Mouse (Mus musculus): ENCODE data around the gene Iqce.
A peak's percentile ranks its signal among the peaks of the same experiment; 100 is the strongest.

Iqce gene

GRCm38 (mm10) chr5:140661875-140662643 is 40.1 kb downstream of the Iqce start:
- no peak for DNase-seq (ENCODE audit: low spot score in 2 of 2)

GRCm38 (mm10) chr5:140661427-140661826 is 40.8 kb downstream of the Iqce start:
- DNase-seq (ENCODE audit: low spot score in 2 of 2), result no peak

- DNase-seq (ENCODE audit: low spot score in 2 of 2), result no peak
Observed at GRCm38 (mm10) chr5:140660398-140660797, 41.8 kb downstream of the Iqce start.

- DNase-seq (ENCODE audit: low spot score in 2 of 2), result peak; percentile 38 to 61
Observed at GRCm38 (mm10) chr5:140659607-140660272, 42.4 kb downstream of the Iqce start.

GRCm38 (mm10) chr5:140654096-140654845 is 47.9 kb downstream of the Iqce start:
- no peak for DNase-seq (ENCODE audit: low spot score in 2 of 2)

- no peak for DNase-seq (ENCODE audit: low spot score in 2 of 2)
Observed at GRCm38 (mm10) chr5:140652587-140652986, 49.6 kb downstream of the Iqce start.

- DNase-seq (ENCODE audit: low spot score in 2 of 2), result no peak
Observed at GRCm38 (mm10) chr5:140651231-140651630, 50.9 kb downstream of the Iqce start.

GRCm38 (mm10) chr5:140649881-140650414 is 52.2 kb downstream of the Iqce start:
- DNase-seq (ENCODE audit: low spot score in 2 of 2), result no peak

GRCm38 (mm10) chr5:140649101-140649667 is 53.0 kb downstream of the Iqce start:
- DNase-seq (ENCODE audit: low spot score in 2 of 2), result peak; percentile 82 to 91

- peak in 1 of 2 experiments; percentile 23 for DNase-seq (ENCODE audit: low spot score in 2 of 2)
Observed at GRCm38 (mm10) chr5:140648519-140649100, 53.6 kb downstream of the Iqce start, which contains the start of gene Ttyh3. Gene Ttyh3, minus strand, starts transcription at chr5:140649031.

DNA sequence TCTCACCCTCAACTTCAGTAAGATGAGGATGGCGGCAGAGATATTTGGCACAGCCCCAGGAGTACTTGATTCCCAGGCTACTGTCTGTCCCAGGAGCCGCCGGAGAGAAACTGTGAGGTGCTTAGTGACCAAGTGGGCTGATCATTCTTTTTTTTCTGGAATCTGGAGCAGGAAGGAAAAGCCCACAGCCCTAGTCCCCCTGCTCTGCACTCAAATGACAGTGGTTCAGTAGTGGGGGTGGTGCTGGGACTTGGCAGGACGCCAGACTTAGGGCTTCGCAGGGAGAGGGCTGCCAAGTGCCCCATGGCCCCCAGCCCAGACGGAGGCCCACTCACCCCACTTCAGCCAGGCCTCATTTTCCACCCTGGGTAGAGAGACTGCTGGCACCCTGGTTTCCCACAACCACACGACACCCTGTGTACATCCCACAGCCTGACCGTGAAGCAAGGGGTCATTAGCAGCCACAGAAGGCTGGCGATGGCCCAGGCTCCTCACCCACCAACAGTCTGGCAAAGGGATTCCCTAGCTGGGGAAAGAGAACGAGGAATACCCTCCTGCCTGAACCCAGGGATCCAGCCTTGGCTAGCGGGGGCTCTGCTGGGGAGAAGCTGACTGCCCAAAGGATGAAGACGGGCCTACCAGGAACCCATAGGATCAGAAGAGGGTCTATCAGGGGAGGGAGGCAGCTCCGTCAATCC is 54.2 kb downstream of the Iqce start:
- DNase-seq (ENCODE audit: low spot score in 2 of 2), result peak in 1 of 2 experiments; percentile 48

- peak in 1 of 2 experiments; percentile 33 for DNase-seq (ENCODE audit: low spot score in 2 of 2)
Observed at GRCm38 (mm10) chr5:140647031-140647760, 55.0 kb downstream of the Iqce start.

GRCm38 (mm10) chr5:140646171-140646570 is 56.0 kb downstream of the Iqce start:
- DNase-seq (ENCODE audit: low spot score in 2 of 2), result no peak

- DNase-seq (ENCODE audit: low spot score in 2 of 2), result no peak
Observed at GRCm38 (mm10) chr5:140645454-140645853, 56.7 kb downstream of the Iqce start.

DNA sequence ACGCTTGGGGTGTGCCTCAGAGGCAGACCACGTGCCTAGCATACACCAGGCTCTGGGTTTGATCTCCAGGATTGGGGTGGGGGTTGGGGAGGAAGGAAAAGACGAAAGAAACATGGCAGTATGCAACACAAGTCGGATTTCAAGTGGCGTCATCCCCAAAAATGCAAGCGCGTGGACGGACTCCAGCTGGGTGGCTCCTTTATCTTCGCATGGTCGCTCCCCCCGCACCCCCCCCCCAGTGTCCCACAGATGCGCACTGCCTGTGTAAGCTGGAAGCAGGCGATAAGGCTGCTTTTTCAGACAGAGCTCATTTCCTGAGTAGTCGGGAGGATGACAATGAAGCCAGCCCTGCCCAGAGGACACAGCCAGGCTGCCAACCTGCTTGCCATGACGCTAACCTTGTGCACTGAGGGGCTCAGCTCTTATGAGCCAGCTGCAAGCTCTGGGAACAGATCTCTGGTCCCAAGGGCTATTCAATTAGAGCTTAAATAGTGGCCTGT is 57.4 kb downstream of the Iqce start:
- no peak for DNase-seq (ENCODE audit: low spot score in 2 of 2)

- DNase-seq (ENCODE audit: low spot score in 2 of 2), result no peak
Observed at GRCm38 (mm10) chr5:140644263-140644662, 57.9 kb downstream of the Iqce start.

GRCm38 (mm10) chr5:140642076-140642475 is 60.1 kb downstream of the Iqce start:
- DNase-seq (ENCODE audit: low spot score in 2 of 2), result no peak

GRCm38 (mm10) chr5:140641254-140641928 is 60.8 kb downstream of the Iqce start:
- DNase-seq (ENCODE audit: low spot score in 2 of 2), result no peak

DNA sequence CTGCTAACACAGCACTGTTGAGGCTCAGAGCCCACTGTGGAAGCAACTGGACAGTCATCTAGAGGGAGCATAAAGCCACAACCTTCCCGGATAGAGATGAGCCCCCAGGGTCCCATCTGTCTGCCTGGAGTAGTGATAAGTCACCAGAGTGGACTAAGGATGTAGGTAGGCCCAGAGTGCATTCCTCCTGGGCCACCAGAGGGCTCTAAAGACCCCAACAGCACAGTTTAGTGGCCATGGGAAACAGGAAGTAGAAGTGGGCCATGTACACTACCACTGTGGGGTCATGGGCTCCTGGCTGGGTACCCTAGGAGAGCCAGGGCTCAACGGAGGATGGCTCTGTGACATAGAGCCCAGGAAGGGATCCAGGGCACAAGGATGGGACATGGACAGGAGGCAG is 61.4 kb downstream of the Iqce start:
- DNase-seq (ENCODE audit: low spot score in 2 of 2), result no peak

All from frontal cortex, postnatal 25 days (tissue).